Mouse (Mus musculus) skeletal muscle tissue, adult 2 months (tissue): Measurements from ENCODE around the gene Ptprg.

ENCODE experiments used
- DNase-seq: peaks from one replicate; pipeline ENCODE4 v3.0.0-alpha.2; 2012; ENCODE audit warnings: low read depth, low spot score

The Ptprg gene

DNA sequence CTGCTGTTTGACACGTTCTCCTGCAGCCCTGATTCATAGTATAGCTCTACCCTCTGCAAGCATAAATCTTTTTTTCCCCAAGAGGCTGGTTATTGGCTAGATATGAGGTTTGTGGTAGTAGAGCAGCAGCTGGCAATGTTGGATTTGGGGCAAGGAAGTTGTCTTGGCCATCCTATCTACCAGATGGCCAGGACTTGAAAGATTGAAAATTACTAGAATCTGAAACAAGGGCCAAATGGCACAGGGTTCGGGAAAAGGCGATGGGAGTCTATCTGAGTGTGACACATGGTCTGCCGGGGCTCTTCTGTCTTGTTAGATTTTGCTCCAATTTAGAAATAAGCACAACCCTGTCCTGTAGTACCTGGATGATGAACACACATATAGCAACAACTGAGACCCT lies 531.7 kb downstream of the Ptprg start:
- no peak for DNase-seq

DNA sequence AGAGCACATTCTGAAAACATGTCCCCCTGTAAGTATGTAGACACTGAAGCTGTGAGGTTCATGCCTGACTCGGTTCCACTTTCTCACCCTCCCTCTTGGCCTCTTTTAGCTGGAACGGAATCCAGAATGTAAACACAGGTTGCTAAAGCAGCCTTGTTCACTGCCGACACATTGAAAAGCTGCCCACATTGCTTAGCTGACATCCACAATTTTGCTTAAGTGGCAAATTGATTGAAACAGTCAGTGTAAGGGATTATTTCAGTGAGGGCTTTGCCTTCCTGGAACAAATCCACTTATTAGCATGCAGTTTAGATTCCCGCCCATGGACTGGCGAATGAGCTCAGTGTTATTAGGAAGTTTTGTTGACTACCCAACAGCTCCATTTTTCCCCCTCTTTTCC lies 532.8 kb downstream of the Ptprg start:
- DNase-seq = no peak

DNA sequence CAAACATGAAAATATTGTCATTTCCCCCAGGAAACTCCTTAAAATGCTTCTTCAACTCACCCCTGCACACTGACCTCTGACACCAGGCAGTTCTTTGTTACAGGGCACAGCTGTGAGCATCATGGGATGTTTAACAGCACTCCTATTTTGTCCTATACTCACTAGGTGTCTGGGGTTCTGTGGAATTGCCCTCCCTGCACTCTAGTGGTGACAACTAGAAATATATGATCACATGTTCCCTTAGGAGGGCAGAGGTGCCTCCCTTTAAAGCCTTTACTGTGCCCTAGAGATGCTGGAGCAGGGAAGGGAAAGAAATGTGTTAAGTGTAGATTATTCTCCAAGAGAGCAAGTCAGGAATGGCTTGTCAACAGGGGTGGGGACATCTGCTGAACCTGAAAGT lies 536.6 kb downstream of the Ptprg start:
- DNase-seq = no peak

DNA sequence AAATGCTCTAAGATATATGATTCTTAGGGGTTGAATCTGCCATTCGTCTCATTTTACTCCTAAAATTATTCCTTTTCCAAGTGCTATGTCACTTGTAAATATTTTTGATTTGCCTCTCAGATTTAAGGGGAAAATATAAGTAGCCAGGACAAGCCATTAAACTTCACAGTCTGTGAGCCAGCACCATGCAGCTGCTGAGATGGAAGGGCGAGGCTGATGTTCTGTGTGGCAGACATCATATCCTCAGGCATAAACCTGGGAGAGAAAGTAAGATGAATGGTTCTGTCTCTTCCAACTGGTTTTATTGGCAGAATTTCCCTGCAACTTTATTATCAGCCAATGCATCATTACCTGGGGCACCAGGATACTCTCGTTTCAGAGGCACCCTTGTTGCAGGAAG lies 538.4 kb downstream of the Ptprg start:
- no peak for DNase-seq

DNA sequence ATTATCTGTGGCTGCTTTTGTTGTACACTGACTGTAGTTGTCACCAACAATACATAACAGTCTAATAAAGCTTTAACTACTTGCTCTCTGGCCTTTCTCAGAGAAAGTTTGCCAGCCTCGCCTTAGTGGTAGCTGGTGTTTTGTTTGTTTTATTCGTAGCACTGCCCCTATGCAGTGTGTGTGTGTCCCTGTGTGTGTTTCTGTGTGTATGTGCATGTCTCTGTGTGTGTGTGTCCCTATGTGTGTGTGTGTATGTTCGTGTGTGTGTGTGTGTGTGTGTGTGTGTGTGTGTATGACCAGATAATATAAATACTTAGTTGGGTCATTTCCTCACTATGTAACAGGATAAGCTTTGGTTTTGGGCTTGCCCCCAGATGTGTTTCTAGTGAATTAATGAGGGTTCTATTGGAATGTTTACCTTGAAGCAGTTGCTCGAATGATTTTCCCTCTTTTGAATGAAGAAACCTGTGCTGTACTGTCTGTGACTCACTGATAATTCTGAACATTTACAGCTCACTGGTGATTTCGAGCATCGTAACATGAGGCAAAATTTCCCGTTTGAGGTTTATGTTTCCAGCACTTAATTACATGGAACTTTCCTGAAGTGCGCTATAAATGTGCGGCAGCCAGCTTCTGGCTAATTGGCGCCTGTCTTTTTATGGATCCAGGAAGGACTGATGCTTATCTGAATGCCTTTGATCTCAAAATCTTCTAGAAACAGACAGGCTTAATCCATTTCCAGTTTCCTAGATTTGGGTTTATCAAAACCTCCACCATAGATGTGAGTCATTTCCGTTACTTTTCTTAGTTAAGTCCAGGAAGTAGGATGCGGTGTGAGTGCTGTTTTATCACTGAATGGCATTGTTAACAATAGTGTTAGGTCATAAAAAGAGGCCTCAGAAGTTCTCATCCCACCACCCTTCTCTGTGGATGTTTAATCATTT lies 546.3 kb downstream of the Ptprg start:
- DNase-seq = peak; percentile 17

DNA sequence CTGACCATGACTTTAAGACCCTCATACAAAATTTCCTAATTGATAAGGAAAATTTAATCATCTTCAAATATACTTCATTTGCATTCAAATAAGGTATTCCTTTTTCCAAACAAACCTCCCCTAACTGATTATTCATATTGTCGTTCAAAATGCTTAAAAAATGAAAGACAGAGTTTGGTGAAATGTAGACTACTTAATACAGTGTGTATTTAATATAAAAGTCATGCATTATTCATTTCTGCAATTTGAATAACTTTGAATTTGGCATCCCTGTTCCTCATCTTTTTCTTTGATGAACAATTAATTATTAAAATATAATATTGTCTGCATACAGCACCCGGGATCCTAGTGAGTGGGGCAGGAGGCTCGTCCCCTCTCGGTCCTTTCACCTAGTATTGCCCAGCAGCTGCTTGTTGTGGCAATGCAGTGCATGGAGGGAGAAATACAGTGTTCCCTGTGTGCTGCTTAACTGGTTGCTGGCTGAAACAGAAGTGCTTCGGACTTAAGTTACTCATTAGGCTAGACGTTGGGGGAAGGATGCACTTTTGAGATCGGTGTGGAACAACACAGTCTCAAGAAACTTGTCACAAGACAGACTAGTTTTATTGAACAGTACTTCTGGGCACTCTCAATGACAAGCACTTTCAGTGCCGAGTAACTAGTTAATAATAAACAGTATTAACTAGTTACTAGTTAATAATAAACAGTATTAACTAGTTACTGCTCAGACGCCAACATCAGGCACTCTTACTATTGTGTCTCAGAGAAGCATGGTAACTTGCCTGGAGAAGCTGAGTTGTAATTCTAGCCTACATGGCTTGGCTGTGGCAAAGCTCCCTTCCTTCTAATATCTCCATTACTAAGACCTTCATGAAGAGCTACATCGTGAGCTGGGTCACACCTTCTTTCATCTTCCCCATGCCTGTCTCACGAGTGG lies 549.3 kb downstream of the Ptprg start:
- DNase-seq = no peak

DNA sequence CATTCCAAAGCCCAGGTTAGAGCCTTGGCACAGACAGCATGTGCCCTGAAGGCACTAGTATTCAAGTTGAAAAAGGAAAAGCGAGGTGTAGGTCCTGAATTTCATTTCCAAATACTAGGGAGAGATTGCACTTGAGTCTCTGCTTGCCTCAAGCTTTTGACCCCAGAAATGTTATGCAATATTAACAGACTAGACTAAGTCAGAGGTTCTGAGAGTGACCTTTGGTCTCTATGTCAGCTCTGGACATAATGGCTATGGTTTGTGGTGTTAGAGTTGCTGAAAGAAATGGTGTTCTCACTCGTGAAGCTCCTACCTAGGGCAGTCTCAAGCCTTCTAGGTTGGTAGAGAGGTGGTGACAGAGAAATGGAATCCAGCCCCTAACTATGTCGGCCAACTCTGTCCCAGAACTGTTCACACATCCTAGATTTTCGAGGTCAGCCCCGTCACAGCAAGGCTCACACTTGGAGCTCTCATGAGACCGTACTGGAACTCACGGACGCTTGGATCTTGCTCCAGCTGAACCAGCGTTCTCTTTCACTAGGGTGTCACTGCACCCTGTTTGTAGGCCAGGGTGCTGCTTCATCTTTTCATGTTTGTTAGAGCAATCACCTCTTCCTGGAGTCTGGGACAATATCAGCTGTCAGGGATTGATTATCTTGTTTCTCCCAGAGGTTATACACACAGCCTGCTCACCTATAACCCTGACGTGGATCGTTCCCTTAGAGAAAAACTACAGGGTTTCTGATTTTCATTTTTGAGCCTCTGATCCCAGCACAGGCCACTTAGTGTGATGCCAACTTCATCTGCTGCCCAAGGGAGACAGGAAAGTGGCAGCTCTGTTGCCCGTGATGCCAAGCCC lies 551.2 kb downstream of the Ptprg start:
- no peak for DNase-seq

DNA sequence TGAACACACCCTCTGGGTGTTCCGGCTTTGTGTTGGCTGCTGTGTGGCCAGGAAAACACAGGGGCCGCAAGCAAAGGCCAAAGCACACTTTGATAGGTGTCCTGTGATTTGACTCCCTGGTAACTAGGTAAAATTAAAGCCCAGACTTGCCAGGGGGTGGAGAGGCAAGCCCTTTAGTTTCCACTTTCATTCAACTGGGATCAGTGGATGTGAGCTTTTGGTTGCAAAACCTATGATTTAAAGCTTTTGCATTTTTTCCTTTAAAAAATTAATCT lies 551.8 kb downstream of the Ptprg start:
- no peak for DNase-seq

DNA sequence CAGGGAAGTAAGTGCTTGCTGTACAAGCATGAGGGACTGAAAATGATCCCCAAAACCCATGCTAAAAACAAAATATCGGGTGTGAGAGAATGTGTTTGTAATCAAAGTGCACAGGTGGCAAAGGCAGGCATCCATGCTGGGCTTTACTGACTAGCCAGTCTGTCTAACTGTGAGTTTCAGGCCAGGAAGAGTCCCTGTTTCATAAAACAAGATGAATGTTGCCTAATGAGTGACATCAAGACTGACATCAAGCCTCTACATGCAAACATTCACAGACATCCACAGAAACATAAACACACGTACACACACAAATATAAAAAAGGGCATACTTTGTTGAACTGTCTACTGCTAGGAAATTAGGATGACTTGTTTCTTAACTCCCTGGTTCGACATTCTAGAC lies 552.3 kb downstream of the Ptprg start:
- no peak for DNase-seq

DNA sequence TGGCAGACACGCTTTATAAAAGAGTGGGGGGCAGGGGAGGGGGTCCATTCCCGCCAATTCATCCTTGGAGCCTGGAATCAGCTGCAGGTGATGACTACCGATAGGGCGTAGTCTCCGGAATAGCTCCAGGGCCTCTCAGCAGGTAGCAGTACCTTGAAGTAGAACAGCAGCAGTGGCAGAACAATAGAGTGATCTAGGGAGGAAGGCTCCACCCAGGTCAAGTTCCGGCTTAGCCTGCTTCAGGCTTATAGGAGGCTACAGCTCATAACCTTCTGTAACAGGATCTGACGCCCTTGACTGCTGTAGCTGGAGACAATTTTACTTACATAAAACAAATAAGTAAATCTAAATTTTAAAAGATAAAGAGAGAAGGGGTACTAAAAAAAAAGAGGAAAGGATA lies 554.1 kb downstream of the Ptprg start:
- no peak for DNase-seq

DNA sequence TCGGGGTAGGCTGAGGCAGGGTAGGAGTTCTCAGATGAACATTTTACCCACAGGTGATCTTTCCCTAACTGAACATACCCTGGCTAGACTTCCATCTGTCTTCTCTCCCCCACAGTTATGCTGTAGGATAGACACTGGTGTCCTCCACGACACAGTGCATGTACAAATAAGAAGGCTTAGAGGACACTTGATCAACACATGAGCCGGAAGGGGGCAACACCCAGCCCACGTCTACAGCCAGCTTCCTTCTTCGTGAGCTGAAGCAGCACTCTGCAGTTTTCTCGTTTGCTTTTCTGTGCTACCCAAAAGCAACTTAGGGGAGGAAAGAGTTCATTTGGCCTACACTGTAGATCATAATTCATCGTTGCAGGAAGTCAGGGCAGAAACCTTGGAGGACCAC lies 554.7 kb downstream of the Ptprg start:
- no peak for DNase-seq

DNA sequence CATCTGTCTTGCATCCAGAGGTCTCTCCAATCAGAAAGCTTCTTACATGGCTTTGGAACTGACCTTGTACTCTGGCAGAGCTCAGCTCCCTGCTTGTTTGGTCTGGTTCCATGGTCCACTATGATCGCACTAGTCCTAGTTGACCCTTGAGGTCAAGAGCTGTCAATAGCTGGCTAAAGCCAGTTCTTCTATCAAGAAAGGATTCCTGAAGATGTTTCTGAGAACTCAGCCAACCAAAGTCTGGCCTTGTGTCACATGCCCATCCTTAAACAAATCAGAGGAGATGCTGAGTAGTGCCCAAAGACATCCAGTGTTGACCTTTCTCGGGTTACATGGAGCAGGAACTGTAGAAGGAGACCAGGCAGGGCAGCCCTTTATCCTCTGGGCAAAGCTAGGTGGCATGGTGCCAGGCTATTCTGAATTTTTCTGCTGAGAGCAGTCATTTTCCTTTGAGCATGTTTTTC lies 559.2 kb downstream of the Ptprg start:
- peak; percentile 73 for DNase-seq

DNA sequence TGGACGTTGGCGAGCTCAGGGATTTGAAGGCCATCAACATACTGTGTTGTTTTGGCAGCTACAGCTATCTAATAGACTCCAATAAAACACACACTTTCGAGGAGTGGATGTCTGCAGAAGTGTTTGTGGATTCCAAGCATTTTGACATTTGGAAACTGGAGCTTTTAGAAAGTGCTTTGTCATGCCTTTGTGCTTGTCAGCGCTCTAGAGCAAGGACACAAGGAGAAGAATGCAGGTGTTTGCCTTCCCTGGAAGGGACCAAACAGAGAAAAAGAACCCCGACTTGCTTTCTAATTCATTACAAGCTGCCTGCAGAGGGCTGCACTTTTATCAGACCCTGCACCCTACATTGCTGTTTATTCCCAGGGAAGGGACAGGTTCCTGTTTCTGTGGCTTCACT lies 560.0 kb downstream of the Ptprg start:
- DNase-seq = no peak

DNA sequence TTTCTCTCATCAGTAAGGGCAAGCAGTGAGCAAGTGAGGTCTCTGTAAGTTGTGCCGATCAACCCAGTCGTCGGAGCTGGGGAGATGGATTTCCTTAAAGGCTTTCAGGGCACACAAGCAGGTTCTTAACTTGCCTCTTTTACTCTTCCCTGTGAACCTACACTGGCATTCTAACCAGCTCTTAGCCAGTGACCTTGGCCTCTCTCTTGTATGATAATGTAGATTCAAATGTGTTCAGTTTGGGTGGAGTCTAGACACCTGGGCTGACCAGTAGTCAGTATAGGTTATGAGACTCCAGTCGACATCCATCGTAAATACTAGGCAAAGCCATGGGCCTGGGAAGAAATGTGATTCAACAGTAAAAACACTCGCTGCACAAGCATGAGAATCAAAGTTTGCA lies 560.7 kb downstream of the Ptprg start:
- no peak for DNase-seq

DNA sequence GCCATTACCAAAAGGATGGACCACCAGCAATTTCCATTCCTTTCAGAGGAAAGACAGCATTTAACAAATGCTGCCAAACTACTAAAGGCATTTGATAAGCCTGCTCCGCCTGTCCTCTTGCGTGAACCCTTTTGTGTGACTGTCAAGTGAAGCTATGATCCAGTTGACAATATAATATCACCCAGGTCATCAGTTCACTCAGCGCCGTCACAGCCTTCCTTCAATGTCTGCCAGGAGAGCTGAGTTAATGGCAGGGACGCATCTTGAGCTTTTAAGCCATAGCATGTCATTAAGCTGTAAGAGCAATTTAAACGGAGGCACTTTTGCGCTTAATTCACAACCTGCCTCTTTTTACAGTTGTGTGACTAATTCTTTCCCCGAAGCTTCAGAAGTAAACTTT lies 565.9 kb downstream of the Ptprg start:
- DNase-seq = no peak

DNA sequence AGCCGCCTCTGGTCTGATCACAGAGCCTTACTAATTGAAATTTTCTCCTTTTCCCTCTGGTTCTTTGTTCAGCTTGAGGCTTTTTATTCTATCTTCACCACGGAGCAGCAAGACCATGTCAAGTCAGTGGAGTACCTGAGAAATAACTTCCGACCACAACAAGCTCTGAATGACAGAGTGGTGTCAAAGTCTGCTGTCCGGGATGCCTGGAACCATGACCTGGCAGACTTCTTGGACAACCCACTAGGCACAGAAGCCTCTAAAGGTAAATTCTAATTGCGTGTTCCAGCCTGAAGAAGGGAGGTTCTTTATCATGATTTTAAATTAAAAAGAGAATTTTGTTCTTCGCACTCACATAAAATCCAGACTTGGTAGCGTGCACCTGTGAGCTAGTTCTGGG lies 568.6 kb downstream of the Ptprg start:
- no peak for DNase-seq

DNA sequence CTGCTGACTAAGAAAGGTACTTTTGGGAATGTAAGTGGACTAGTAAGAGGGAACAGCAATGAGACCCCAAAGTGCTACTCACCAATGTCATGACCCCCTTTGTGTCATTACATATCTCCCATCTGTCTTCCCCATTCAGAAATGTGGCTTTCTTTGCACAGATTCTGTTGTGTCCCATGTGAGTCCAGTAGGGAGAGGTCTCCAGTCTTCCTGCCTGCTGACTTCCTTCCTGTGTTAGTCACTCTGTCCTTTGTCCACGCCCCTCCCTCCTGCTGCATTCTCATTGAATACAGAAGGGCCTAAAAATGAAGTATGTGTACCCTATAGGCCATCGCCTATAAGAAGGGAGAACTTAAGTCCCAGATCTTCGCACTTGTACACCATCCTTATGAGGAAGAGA lies 571.4 kb downstream of the Ptprg start:
- no peak for DNase-seq

DNA sequence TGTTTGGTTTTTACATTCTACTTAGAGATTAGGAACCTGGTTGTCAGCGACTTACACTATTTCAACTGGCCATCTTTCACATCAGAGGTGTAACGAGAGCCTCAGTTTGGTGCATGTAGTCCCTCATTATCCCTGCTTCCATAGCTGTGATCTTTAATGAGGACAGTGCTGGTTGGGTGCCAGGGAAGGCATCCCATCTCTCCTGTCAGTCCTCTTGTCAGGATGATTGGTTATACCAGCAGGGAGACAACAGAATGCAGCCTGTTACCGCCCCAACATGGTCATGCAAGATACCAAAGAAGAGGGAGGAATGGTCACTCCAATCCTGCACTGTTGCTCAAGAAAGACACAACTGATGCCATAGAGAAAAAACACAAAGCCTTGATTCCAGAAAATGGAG lies 574.6 kb downstream of the Ptprg start:
- no peak for DNase-seq

DNA sequence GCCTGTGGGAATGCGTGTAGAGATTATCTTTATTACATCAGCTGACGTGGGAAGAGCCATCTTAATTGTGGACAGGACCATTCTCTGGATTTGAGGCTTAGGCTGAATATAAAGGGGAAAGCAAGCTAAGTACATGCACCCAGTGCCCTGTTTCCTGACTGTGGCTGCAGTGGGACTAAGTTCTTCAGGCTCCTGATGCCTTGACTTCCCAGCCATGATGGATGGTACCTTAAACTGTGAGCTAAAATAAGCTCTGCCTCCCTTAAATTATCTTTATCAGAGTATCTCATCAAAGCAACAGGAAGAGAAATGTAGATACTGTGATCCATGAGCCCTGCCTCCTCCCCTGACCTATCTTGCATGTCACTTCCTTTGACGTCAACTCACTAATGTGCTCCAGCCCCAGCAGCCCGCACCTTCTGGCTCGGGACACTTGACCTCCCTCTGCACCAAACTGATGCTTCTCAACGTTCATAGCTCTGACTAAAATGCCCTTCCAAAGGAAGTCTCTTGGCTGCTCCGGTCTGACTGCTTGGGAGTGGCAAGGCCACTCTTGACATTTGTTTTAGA lies 578.8 kb downstream of the Ptprg start:
- DNase-seq = no peak

DNA sequence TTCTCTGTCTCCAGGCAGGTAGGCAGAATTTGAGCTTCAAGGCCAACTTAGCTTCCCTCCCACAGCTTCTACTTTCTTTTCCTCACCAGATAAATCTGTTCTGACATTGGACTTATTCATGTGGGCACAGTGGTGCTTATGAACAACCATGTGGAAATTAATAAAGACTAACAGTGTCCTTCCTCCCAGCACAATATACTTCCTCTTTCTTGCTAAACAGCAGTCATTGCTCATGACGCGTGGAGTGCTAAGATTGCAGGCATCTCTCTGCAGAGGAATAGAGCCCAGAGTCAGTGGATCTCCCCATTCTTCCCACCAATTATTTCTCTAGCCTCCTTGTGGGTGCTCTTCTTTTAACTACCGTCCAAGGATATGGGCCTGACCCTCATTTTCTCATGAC lies 579.8 kb downstream of the Ptprg start:
- DNase-seq = no peak

DNA sequence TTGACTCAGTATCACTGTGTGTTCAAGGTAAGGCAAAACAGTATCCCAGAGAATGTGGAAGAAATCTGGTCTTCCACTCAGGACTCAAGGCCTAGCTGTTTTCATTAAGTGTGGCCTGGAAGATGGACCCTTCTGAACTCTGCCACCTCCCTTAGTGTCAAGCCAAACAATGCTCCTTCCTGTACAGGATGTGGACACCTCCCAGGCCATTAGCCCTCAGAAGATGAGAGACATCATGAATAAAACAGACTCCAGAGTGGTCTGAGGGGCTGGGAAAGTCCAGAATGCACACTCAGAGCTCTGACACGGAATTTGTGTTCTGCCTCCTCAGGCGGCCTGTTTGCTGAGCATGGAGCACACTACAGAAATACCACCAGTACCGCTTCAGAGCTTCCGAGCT lies 581.2 kb downstream of the Ptprg start:
- DNase-seq = no peak

DNA sequence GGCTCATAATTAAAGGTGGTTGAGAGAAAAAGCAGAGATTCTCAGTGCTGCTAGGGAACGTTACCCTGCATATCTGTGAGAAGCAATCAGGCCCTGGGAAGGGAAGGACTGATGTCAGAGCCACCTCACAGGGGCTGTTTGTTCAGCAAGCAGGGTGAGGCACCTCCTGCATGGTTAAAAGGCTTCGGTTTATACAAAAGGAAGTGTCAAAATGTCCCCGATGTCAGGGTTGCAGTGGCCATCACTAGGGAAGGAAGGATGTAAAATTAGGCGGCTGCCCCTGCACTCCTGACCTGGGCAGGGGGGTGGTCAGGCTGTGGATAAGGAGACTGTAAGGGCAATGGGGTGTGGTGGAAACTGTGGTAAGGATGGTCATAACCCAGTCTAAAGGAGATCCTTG lies 583.2 kb downstream of the Ptprg start:
- DNase-seq = no peak
